Mouse (Mus musculus) MEL (cell line): ENCODE measurements around the gene Lhfpl3.

Experiments
- GABPA ChIP-seq: IDR thresholded peaks from 2 replicates; pipeline ENCODE4 v1.6.1; 2012; ENCODE audit warnings: low read depth, mild to moderate bottlenecking, inconsistent platforms, low read length, improper control_type of control experiment, moderate library complexity
- POLR2A ChIP-seq, 2 experiments: IDR thresholded peaks; 2 replicates each; pipeline ENCODE4 v1.6.1; 2011 to 2012; ENCODE audit warnings: low read length in 2 of 2, mild to moderate bottlenecking in 2 of 2, control low read depth in 1 of 2, improper control_type of control experiment in 1 of 2, low read depth in 1 of 2, moderate library complexity in 1 of 2; ENCODE audit not compliant: control insufficient read depth in 1 of 2, insufficient read depth in 1 of 2, poor library complexity in 1 of 2
- POLR2AphosphoS5 ChIP-seq: IDR thresholded peaks from 2 replicates; pipeline ENCODE4 v1.6.1; 2012; ENCODE audit warnings: low read depth, borderline replicate concordance, mild to moderate bottlenecking, inconsistent platforms, low read length, moderate library complexity, mixed read lengths
- TAL1 ChIP-seq: IDR thresholded peaks from 2 replicates; pipeline ENCODE4 v1.6.1; 2012; ENCODE audit warnings: mild to moderate bottlenecking, inconsistent platforms, low read length, moderate library complexity, mixed read lengths
- USF1 ChIP-seq: IDR thresholded peaks from 2 replicates; pipeline ENCODE4 v1.6.1; 2014; ENCODE audit warnings: low read depth, mild to moderate bottlenecking, inconsistent platforms, low read length, improper control_type of control experiment, moderate library complexity
- USF2 ChIP-seq, 2 experiments: IDR thresholded peaks; 2 replicates each; pipeline ENCODE4 v1.6.1; 2011 to 2012; ENCODE audit warnings: improper control_type of control experiment in 2 of 2, low read length in 2 of 2, borderline replicate concordance in 1 of 2, inconsistent platforms in 1 of 2, low read depth in 1 of 2, mild to moderate bottlenecking in 1 of 2; ENCODE audit not compliant: insufficient read depth in 1 of 2

DNA sequence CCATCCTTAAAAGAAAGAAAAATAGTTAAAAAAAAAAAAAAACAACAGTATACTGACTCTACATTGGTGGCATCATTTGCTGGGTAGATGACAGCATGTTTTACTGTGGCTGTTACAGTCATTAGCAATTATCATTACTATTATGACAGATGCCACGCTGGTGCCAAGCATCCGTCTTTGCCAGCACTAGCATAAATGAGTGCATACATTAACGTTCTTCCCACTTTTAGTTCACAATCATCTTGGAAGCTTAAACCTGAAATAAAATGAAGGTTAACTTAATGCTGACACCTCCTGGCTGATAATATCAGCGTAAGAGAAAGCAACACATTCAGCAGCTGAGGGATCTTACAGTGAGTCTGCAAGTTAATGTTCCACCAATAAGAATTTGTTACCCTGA is 451.0 kb downstream of the Lhfpl3 start:
- TF ChIP-seq USF2 (IDR thresholded peaks at IDR 0.05; ENCODE audit: borderline replicate concordance in 1 of 2, insufficient read depth in 1 of 2, low read depth in 1 of 2, low read length in 2 of 2), result no peak
- no peak for TF ChIP-seq USF1
- TF ChIP-seq POLR2A (IDR thresholded peaks at IDR 0.05; ENCODE audit: control insufficient read depth in 1 of 2, insufficient read depth in 1 of 2, low read depth in 1 of 2, low read length in 2 of 2, poor library complexity in 1 of 2), result no peak
- no peak for TF ChIP-seq POLR2AphosphoS5
- TF ChIP-seq GABPA, result no peak
- TF ChIP-seq TAL1, result no peak
